Mouse (Mus musculus): ENCODE results near the gene Wdtc1. TPM values are rescaled to one million over a fixed set of nuclear protein-coding genes. Genes with fewer than 3 reads are reported as not detected.

Gene Wdtc1
- polyA plus RNA-seq, 1 experiment from 2014 or later: 16.2 TPM

DNA sequence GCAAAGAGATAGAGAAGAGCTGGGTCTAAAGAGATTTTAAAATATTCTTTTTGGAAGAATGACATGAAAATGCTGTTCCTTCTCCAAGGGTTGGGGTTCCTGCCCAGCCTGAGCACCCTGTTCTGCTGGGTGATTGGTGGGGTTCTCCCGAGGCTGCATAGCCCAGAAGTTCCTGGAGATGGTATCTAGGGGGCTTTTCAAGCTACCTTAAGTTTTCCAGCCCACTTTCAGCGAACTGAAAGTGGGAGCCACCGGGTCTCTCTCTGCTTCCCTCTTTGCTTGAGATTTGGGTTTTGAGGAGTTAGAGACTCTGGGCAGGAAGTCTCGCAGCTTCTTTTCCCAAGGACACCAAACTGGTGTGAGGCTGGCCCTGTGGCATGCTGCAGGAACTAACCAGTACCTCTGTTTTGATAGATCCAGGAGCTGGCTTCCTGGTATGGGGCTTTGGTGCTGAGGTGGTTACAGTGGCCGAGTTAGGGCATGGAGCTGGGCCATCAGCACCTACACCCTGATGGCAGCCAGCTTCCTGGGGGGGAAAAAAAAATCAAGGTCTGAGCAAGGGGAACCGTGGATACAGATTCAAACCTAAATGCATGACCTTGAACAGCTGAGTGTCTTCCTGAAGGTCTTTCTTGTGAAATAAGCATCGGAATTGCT is 18.5 kb upstream of the Wdtc1 start:
- no peak for ATAC-seq (replicated peaks)
- Histone ChIP-seq H3K27ac (replicated peaks) (no peak overlapping the region), H3K4me2 (replicated peaks) (peak overlapping the region; percentile 74), H3K9ac (replicated peaks) (peak overlapping the region; percentile 8; the same call in 1 of the 2 replicates), H3K9me3 (no peaks in the 10 kb centered on the region), H3K4me1 (peaks cover 47% of the 10 kb centered on the region), H3K4me3 (peak overlapping the region; percentile 76), H3K36me3 (no peaks in the 10 kb centered on the region), H3K27me3 (no peaks in the 10 kb centered on the region)
- 80% methylated on average over 7 of the region's 7 CpGs for WGBS

DNA sequence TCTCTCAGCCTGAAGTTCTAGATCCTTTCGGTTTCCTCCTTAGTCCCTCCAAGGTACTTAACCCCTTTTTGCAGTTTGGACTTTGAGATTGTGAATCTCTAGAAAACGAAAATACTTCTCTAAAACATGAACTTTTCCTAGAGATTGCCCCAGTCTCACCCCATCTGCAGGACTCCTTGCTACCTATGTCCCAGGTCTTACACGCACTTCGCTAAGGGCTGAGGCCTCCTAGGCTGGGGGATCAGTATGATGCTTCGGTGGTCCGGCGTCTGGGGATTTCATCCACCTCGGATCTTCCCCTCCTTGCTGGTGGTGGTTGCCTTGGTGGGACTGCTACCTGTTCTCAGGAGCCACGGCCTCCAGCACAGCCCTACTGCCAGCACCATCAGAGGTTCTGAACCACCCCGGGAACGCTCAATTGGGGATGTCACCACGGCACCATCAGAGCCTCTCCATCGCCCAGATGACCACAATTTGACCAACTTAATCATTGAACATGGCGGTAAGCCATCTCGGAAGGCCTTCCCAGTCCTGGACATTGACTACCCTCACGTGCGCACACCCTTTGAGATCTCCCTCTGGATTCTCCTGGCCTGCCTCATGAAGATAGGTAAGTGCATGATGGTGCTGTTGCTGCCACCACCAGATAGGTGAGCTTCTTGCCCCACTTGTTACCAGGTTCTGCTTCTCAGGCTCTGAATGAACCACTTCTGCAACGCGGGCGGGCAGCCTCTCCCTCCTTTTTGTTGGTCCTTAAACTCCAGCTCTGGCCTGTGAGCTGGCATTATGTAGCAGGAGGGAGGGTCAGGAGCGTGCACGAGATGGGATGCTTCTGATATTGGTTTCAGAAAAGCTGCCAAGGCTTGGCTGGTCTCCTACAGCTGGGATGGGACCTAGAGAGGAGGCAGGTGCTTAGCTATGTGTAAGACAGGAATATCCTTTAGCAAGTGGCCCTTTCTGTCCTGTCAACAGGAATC is 17.3 kb upstream of the Wdtc1 start:
- peak overlapping the region; percentile 74 for H3K4me2 ChIP-seq (replicated peaks)
- H3K4me1 ChIP-seq: peaks cover 43% of the 10 kb centered on the region
- WGBS: 66% methylated on average over 22 of the region's 22 CpGs
- H3K9ac ChIP-seq (replicated peaks): peak overlapping the region; percentile 79
- H3K4me3 ChIP-seq: peak overlapping the region; percentile 76
- H3K9me3 ChIP-seq: no peaks in the 10 kb centered on the region
- H3K27ac ChIP-seq (replicated peaks): no peak overlapping the region
- no peaks in the 10 kb centered on the region for H3K27me3 ChIP-seq
- no peaks in the 10 kb centered on the region for H3K36me3 ChIP-seq
- ATAC-seq (replicated peaks): peak; percentile 14; the same call in 1 of the 2 replicates

DNA sequence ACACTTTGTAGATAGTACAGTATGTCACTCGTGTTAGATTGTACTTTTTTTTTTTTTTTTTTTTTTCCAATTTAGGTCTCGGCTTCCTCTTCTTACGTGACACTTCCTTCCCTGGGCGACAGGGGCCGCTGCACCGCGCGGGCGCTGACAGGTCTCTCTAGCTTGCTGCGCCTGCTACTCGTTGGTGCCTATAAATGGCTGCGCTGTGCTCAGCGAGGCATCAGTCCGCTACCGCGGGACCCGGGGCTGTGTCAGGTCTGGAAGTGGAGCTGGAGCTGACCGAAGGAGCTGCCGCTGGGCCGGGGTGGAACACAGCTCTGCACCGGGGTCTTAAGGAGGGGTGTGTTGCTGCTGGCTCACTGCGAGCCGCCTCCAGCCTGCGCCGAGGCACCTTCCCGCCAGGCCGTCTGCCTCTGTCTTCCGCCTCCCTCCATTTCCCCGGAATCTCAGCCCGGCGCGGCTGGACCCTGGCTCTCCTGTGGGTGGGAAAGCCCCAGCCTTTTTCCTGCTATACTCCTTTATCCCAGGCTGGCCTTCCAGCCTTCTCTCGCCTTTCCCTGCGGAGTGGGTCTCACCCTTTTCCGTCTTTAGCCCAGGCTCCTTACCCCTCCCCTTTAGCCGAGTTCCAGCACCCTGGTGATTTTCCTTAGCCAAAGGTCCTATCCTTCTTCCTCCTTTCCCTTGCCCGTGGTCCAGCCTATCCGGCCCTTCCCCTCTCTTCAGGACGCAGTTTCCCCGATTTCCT is 16.4 kb upstream of the Wdtc1 start, which contains the start of gene Slc9a1:
TSS of gene Slc9a1 (plus strand) at position 154 of the 745 bp plus-strand sequence.
- no peaks in the 10 kb centered on the region for H3K9me3 ChIP-seq
- H3K4me3 ChIP-seq: peak within 1 kb of the TSS; percentile 76
- H3K4me2 ChIP-seq (replicated peaks): peak within 1 kb of the TSS; percentile 74
- peak within 1 kb of the TSS; percentile 77 for H3K27ac ChIP-seq (replicated peaks)
- H3K36me3 ChIP-seq: no peaks in the 10 kb centered on the region
- H3K9ac ChIP-seq (replicated peaks): peak within 1 kb of the TSS; percentile 79
- no peaks in the 10 kb centered on the region for H3K27me3 ChIP-seq
- WGBS: under 1% methylated on average over 39 of the region's 40 CpGs
- peaks cover 41% of the 10 kb centered on the region for H3K4me1 ChIP-seq
- ATAC-seq (replicated peaks): peak; percentile 96

DNA sequence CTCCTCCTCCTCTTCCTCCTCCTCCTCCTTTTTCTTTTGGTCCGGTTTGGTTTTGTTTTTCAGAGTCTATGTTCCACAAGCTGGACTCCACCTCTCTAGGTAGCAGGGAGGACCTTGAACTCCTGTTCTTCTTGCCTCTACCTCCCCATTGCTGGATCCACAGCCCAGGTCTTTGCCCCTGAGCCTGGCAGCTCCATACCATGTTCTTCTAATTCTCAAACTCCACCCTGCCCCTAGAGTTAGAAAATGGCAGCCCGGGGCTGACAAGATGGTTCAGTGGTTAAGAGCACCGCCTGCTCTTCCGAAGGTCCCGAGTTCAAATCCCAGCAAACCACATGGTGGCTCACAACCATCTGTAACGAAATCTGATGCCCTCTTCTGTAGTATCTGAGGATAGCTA is 1.4 kb upstream of the Wdtc1 start:
- no peak overlapping the region for H3K27ac ChIP-seq (replicated peaks)
- no peaks in the 10 kb centered on the region for H3K36me3 ChIP-seq
- no peaks in the 10 kb centered on the region for H3K4me1 ChIP-seq
- H3K9me3 ChIP-seq: no peaks in the 10 kb centered on the region
- H3K27me3 ChIP-seq: no peaks in the 10 kb centered on the region
- no peak for ATAC-seq (replicated peaks)
- H3K4me2 ChIP-seq (replicated peaks): no peak overlapping the region
- 93% methylated on average over 6 of the region's 6 CpGs for WGBS
- H3K4me3 ChIP-seq: no peak overlapping the region
- H3K9ac ChIP-seq (replicated peaks): no peak overlapping the region

DNA sequence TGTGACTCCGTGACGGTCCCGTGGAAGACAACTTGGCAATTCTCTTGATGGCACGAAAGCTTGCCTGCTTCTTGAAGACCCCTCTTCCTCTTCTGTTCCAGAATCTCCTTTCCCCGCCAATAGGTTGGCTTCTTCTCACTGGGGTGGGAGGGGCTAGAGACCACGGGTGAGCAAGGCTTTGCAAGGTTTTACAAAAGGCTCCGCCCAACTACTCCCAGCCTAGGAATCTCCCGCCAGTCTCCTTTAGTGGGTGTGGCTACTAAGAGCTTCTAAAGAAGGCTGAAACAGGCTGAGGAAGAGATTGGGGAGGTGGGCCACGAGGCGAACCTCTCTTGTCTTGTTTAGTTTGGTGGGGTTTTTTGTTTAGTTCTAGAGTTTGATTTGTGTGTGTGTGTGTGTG is 484 bp downstream of the Wdtc1 start:
- Histone ChIP-seq H3K4me1 (no peaks in the 10 kb centered on the region), H3K27ac (replicated peaks) (no peak overlapping the region), H3K9ac (replicated peaks) (no peak overlapping the region), H3K9me3 (no peaks in the 10 kb centered on the region), H3K4me3 (no peak overlapping the region), H3K27me3 (no peaks in the 10 kb centered on the region), H3K4me2 (replicated peaks) (no peak overlapping the region), H3K36me3 (no peaks in the 10 kb centered on the region)
- no peak for ATAC-seq (replicated peaks)
- WGBS: 72% methylated on average over 10 of the region's 10 CpGs

DNA sequence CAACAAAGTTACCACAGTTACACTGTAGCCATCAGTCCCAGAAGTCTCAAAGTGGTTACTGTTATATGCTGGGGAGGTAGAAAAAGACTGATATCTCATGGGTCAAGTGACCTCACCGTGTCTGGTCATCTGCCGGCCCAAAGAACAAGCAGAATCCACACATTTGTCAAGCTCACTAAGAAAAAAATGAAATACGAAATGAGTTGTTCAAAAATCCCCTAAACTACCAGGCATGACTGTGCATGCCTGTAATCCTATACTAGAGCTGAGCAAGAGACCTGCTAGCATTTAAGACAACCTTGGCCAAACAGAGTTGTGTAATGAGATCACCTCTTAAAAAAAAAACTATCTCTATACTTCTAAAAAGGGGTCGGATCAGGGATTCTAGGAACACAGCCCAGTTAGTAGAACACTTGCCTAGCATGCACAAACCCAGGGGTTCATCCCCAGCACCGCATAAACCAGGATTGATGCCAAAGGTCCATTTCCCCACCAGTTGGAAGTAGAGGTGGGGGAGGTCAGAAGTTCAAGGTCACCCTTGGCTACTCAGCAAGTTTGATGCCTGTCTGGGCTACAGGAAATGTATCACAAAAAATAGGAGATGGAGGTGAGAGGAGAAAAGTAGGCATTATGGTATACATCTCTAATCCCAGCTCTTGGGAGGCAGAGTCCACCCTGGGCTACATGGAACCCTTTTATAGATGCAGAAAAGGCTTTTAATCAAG is 5.1 kb downstream of the Wdtc1 start:
- 89% methylated on average over 5 of the region's 5 CpGs for WGBS
- H3K9ac ChIP-seq (replicated peaks): no peak overlapping the region
- no peak overlapping the region for H3K4me3 ChIP-seq
- H3K36me3 ChIP-seq: no peaks in the 10 kb centered on the region
- H3K27me3 ChIP-seq: peaks cover under 1% of the 10 kb centered on the region; the same call in 1 of the 2 replicates
- no peaks in the 10 kb centered on the region for H3K9me3 ChIP-seq
- H3K4me1 ChIP-seq: no peaks in the 10 kb centered on the region
- no peak overlapping the region for H3K27ac ChIP-seq (replicated peaks)
- ATAC-seq (replicated peaks): no peak
- H3K4me2 ChIP-seq (replicated peaks): no peak overlapping the region

DNA sequence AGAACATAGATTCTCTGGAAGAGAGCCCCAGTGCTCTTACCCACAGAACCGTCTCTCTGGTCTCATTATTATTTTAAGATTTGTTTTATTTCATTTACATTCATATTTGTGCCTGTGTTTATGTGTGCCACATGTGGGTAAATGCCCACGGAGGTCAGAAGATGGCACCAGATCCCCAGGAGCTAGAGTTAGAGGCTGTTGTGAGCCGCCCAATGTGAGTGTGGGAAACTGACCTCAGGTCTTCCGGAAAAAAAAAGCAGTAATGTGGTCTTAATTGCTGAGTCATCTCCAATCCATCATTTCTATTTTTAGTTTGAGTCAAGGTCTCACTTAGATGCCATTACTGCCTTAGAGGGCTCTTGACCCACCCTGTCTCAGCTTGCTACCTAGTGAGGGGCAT is 5.7 kb downstream of the Wdtc1 start:
- Histone ChIP-seq H3K4me2 (replicated peaks) (no peak overlapping the region), H3K36me3 (no peaks in the 10 kb centered on the region), H3K27me3 (peaks cover 5% of the 10 kb centered on the region; the same call in 1 of the 2 replicates), H3K9me3 (no peaks in the 10 kb centered on the region), H3K4me1 (no peaks in the 10 kb centered on the region), H3K9ac (replicated peaks) (no peak overlapping the region), H3K4me3 (no peak overlapping the region), H3K27ac (replicated peaks) (no peak overlapping the region)
- ATAC-seq (replicated peaks): no peak
- WGBS: 74% methylated on average over 4 of the region's 4 CpGs

DNA sequence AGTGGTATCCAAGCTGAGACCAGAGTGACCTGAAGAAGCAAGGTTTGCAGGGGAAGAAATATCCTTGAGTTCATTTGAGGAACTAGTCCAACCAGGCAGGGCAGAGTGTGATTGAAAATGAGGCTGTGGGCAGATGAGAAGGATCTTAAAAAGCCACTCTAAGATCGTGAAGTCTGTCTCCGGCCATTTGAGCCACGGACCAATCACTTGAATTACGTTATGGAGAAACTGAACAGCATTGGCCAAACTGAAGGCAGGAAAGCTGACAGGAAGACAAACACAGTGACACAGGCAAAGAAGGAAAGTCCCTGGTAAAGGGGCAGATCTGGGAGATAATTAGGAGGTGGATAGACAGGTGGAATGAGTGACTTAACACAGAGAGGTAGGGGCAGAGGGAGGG is 6.7 kb downstream of the Wdtc1 start:
- ATAC-seq (replicated peaks): no peak
- no peaks in the 10 kb centered on the region for H3K9me3 ChIP-seq
- H3K4me1 ChIP-seq: no peaks in the 10 kb centered on the region
- no peak overlapping the region for H3K4me3 ChIP-seq
- H3K4me2 ChIP-seq (replicated peaks): no peak overlapping the region
- H3K9ac ChIP-seq (replicated peaks): no peak overlapping the region
- H3K27ac ChIP-seq (replicated peaks): no peak overlapping the region
- H3K36me3 ChIP-seq: no peaks in the 10 kb centered on the region
- 87% methylated on average over 4 of the region's 4 CpGs for WGBS
- peaks cover 5% of the 10 kb centered on the region; the same call in 1 of the 2 replicates for H3K27me3 ChIP-seq

DNA sequence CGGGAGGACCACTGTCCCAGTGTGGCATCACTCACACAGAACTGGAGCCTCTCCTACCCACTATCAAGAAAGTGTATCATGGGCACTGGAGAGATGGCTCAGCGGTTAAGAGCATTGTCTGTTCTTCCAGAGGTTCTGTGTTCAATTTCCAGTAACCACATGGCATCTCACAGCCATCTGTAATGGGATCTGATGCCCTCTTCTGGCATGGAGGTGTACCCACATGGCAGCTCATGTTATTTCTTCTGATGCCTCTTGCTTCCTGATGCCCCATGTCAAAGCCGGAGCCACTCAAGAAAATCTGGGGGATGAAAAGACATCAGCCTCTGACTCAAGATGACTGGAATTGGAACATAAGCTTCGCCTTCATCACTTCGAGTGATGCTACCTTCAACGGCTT is 7.6 kb downstream of the Wdtc1 start:
- Histone ChIP-seq H3K4me2 (replicated peaks) (no peak overlapping the region), H3K9me3 (no peaks in the 10 kb centered on the region), H3K36me3 (no peaks in the 10 kb centered on the region), H3K9ac (replicated peaks) (no peak overlapping the region), H3K27me3 (peaks cover 8% of the 10 kb centered on the region; the same call in 1 of the 2 replicates), H3K4me1 (no peaks in the 10 kb centered on the region), H3K4me3 (no peak overlapping the region), H3K27ac (replicated peaks) (no peak overlapping the region)
- WGBS: 85% methylated on average over 6 of the region's 6 CpGs
- ATAC-seq (replicated peaks): no peak

DNA sequence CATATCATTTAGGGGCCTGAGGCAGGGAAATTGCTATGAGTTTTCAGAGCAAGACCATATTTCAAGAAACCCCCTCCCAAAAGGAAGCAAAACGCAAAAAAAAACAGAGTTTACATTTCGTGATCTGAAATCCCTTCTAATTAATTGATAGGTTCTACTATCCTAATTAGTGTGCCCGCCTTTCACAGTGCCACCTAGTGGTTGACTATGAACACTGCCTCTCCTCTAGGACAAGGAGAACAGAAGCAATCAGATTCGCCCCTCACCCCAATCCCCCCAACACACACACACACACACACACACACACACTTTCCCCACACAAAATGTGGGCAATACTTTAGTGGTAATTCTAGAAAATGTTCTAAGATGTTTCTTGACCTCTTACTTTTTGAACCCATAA is 9.2 kb downstream of the Wdtc1 start:
- Histone ChIP-seq H3K4me1 (peaks cover 3% of the 10 kb centered on the region; the same call in 1 of the 2 replicates), H3K9ac (replicated peaks) (no peak overlapping the region), H3K27ac (replicated peaks) (no peak overlapping the region), H3K27me3 (peaks cover 10% of the 10 kb centered on the region; the same call in 1 of the 2 replicates), H3K4me3 (no peak overlapping the region), H3K36me3 (no peaks in the 10 kb centered on the region), H3K9me3 (no peaks in the 10 kb centered on the region), H3K4me2 (replicated peaks) (no peak overlapping the region)
- ATAC-seq (replicated peaks): no peak
- under 1% methylated on average over 4 of the region's 4 CpGs for WGBS

DNA sequence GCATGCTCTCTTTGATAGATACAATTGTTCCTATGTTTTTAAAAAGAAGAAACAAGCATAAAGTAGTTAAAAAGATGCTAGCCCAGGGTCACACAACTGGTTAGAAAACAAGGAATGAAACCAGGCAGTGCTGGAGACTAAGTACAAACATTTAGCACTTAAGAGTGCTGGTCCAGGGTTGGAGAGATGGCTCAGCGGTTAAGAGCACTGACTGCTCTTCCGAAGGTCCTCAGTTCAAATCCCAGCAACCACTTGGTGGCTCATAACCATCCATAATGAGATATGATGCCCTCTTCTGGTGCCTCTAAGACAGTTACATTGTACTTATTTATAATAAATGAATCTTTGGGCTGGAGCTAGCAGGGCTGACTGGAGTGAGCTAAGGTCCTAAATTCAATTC is 13.1 kb downstream of the Wdtc1 start:
- H3K27me3 ChIP-seq: peaks cover 10% of the 10 kb centered on the region; the same call in 1 of the 2 replicates
- no peak for ATAC-seq (replicated peaks)

More for the DNA sequence above, 13.1 kb downstream of the Wdtc1 start:
- H3K36me3 ChIP-seq: no peaks in the 10 kb centered on the region
- no peak overlapping the region for H3K27ac ChIP-seq (replicated peaks)
- H3K4me2 ChIP-seq (replicated peaks): no peak overlapping the region
- no peaks in the 10 kb centered on the region for H3K9me3 ChIP-seq
- peaks cover 17% of the 10 kb centered on the region for H3K4me1 ChIP-seq
- H3K9ac ChIP-seq (replicated peaks): no peak overlapping the region
- WGBS: 90% methylated on average over 2 of the region's 2 CpGs
- no peak overlapping the region for H3K4me3 ChIP-seq
